Mouse (Mus musculus) heart, embryonic 16.5 days (tissue): Measurements from ENCODE around the gene Spopl. TPM values are rescaled to one million over a fixed set of nuclear protein-coding genes. Genes with fewer than 3 reads are reported as not detected.
"Not testable (repeated sequence)": the region's sequence is repeated elsewhere in the genome, so short reads cannot be mapped to it uniquely, and the experiment has no call there.

Source experiments
- ATAC-seq: fragments of 200-750 bp; cut with Nextera tagmentation; replicated peaks from 2 replicates; pipeline ENCODE4 v1.8.0; 2017; ENCODE audit warnings: moderate number of reproducible peaks; ENCODE audit not compliant: insufficient read depth, low FRiP score; ENCODE audit errors: extremely low read depth
- H3K27ac ChIP-seq: fragments of 300-500 bp; sonication (generic); 2 replicates; pipeline ENCODE4 v1.5.1; 2014; ENCODE audit warnings: mild to moderate bottlenecking, low read length, control low read depth, moderate library complexity
- H3K27me3 ChIP-seq: fragments of 300-500 bp; sonication (generic); 2 replicates; pipeline ENCODE4 v1.6.1; 2014; ENCODE audit warnings: low read length, mixed read lengths; ENCODE audit not compliant: control insufficient read depth, insufficient read depth
- H3K36me3 ChIP-seq: fragments of 300-500 bp; sonication (generic); 2 replicates; pipeline ENCODE4 v1.6.1; 2014; ENCODE audit not compliant: control insufficient read depth, insufficient read depth
- H3K4me1 ChIP-seq: fragments of 300-500 bp; sonication (generic); 2 replicates; pipeline ENCODE4 v1.6.1; 2014; ENCODE audit warnings: low read length, mixed read lengths; ENCODE audit not compliant: control insufficient read depth, insufficient read depth
- H3K4me2 ChIP-seq: fragments of 300-500 bp; sonication (generic); 2 replicates; pipeline ENCODE4 v1.6.1; 2014; ENCODE audit warnings: low read depth, mild to moderate bottlenecking, control low read depth, low read length
- H3K4me3 ChIP-seq: fragments of 300-500 bp; sonication (generic); 2 replicates; pipeline ENCODE4 v1.5.1; 2014; ENCODE audit warnings: mild to moderate bottlenecking, control low read depth, low read length
- H3K9ac ChIP-seq: fragments of 300-500 bp; sonication (generic); 2 replicates; pipeline ENCODE4 v1.6.1; 2014; ENCODE audit warnings: low read length, control low read depth
- H3K9me3 ChIP-seq: fragments of 300-500 bp; sonication (generic); replicated peaks from 2 replicates; pipeline ENCODE4 v1.6.1; 2016; ENCODE audit warnings: low read length; ENCODE audit not compliant: control insufficient read depth
- WGBS: fragments of 180-500 bp; shearing (Covaris S2); extraction: QIAGEN DNeasy Blood & Tissue Kit; methylation state at CpG from one replicate; pipeline ENCODE4 v1.1.7; 2014; 5-methylcytosine and 5-hydroxymethylcytosine counted together
- polyA plus RNA-seq: library from polyadenylated mRNA; unstranded; fragments of >200 nt; fragmentation: Nextera tagmentation; extraction: Ambion mirVana; gene quantifications from 2 replicates; pipeline ENCODE4 v1.2.1, GENCODE M21; 2015

The Spopl gene
- 7.6 and 7.8 TPM in 2 replicates for polyA plus RNA-seq

DNA sequence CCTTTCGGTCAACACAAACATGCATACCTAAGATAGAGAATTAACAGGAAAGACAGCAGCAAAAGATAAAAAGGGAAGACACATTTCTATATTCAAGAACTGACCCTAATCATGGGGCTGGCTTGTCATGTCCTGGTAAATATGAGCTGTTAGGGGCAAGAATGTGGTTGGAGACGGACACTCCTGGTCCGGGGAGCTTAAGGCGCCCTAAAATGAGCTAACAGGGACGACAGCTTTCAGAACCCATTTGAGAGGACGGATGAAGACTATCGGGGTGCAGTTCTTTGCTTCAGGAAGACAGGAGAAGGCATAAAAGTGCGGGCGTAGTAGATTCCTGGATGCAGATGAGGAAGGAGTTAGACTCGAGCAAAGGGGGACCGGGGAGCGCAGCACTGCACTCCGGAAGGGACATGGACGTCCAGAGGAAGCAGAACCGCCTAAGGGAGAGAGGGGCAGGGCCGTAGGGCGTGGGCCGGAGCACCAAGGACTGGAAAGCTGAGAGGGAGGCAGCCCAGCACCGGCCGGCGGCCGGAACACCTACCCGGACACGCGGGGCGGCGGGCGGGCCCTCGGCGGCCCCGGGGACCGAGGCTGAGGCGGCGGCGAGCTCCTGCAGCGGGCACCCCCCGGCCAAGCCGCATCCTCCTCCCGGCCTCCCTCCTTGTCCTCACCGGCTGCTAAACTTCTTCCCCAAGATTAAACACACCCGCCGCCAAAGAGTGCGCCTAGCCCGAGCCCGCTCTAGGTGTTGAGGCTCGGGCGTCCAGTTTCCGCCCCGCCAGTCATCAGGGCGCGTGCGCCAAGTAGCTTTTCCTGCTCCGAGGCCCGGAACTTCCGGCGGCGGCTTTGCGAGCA, at the start of gene Spopl:
TSS of gene Spopl (minus strand) at position 805 of the 855 bp plus-strand sequence.
- peak within 1 kb of the TSS; percentile 97 for H3K4me3 ChIP-seq
- H3K27ac ChIP-seq: peak within 1 kb of the TSS; percentile 86
- H3K4me1 ChIP-seq: peaks cover 8% of the 10 kb centered on the region
- peak within 1 kb of the TSS; percentile 98 for H3K9ac ChIP-seq
- peak; percentile 88 for ATAC-seq
- H3K9me3 ChIP-seq: no peaks in the 10 kb centered on the region
- peak within 1 kb of the TSS; percentile 91 for H3K4me2 ChIP-seq
- 1% methylated on average over 47 of the region's 58 CpGs for WGBS
- no peaks in the 10 kb centered on the region for H3K36me3 ChIP-seq
- H3K27me3 ChIP-seq: no peaks in the 10 kb centered on the region

GRCm38 (mm10) chr2:23620128-23620527, 48.2 kb upstream of the Spopl start:
- H3K27me3 ChIP-seq: no peaks in the 10 kb centered on the region

DNA sequence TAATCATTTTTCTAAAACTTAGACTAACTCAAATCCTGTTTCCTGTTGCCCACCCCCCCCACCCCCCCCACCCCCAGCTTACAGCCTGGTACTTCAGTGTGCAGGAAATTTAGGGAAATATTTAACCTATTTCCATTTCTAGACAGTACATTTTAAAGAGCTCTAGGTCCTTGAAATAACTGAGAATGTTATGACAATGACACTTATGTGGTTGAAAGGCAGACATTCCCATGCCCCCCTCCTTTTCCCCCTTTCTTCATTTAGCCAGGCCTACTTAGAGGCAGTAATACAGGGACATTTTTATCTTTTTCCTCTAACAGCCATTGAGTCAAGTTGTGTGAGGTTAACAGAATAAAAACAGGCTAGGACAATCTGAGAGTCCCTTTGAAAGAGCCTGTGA, 46.1 kb upstream of the Spopl start:
- Histone ChIP-seq H3K4me2 (no peak overlapping the region), H3K4me1 (no peaks in the 10 kb centered on the region), H3K27ac (no peak overlapping the region), H3K9me3 (no peaks in the 10 kb centered on the region), H3K4me3 (no peak overlapping the region), H3K27me3 (no peaks in the 10 kb centered on the region), H3K9ac (no peak overlapping the region), H3K36me3 (no peaks in the 10 kb centered on the region)
- no peak for ATAC-seq

More at GRCm38 (mm10) chr2:23620128-23620527, 48.2 kb upstream of the Spopl start:
- no peaks in the 10 kb centered on the region for H3K36me3 ChIP-seq
- H3K9ac ChIP-seq: no peak overlapping the region
- H3K4me2 ChIP-seq: no peak overlapping the region
- no peak for ATAC-seq
- no peaks in the 10 kb centered on the region for H3K9me3 ChIP-seq
- H3K27ac ChIP-seq: no peak overlapping the region
- H3K4me1 ChIP-seq: no peaks in the 10 kb centered on the region
- H3K4me3 ChIP-seq: no peak overlapping the region

DNA sequence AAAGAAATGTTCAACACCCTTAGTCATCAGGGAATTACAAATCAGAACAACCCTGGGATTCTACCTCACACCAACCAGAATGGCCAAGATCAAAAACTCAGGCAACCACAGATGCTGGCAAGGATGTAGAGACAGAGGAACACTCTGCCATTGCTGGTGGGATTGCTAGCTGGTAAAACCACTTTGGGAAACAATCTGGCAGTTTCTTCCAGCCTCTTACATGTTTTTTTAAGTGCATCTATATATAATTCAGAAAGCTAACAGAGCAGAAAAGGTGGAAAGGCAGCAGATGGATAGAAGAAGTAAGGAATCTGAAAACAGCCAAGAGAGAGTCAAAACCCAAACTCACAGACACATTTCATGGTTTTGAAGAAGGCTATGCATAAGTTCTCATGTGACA, 33.5 kb upstream of the Spopl start:
- H3K27ac ChIP-seq: no peak overlapping the region
- no peaks in the 10 kb centered on the region for H3K36me3 ChIP-seq
- no peaks in the 10 kb centered on the region for H3K27me3 ChIP-seq
- H3K9ac ChIP-seq: no peak overlapping the region
- H3K4me1 ChIP-seq: no peaks in the 10 kb centered on the region
- H3K9me3 ChIP-seq: no peaks in the 10 kb centered on the region
- H3K4me2 ChIP-seq: no peak overlapping the region
- H3K4me3 ChIP-seq: no peak overlapping the region
- no peak for ATAC-seq

DNA sequence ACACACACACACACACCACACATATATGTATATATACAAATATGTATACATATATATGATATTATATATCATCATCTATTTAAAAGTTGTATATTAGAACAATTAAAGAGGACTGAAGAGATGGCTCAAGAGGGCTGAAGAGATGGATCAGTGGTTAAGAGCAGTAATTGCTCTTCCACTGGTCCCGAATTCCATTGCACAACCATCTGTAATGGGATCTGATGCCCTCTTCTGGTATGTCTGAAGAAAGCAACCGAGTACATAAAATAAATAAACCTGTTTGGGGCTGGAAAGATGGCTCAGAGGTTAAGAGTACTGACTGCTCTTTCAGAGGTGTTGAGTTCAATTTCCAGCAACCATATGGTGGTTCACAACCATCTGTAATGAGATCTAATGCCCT, 16.9 kb upstream of the Spopl start:
- 40% methylated on average over 2 of the region's 2 CpGs for WGBS
- H3K9me3 ChIP-seq: no peaks in the 10 kb centered on the region
- no peak for ATAC-seq

GRCm38 (mm10) chr2:23572157-23572532, 239 bp upstream of the Spopl start:
- 13% methylated on average over 4 of the region's 4 CpGs for WGBS
- not testable (repeated sequence) for H3K27me3 ChIP-seq, H3K27ac ChIP-seq, H3K4me1 ChIP-seq, H3K9me3 ChIP-seq, H3K36me3 ChIP-seq, ATAC-seq
- H3K4me3 ChIP-seq: peak overlapping the region; percentile 97
- H3K4me2 ChIP-seq: peak overlapping the region; percentile 91
- peak overlapping the region; percentile 98 for H3K9ac ChIP-seq

More for the DNA sequence above, 16.9 kb upstream of the Spopl start:
- no peak overlapping the region for H3K4me3 ChIP-seq
- H3K9ac ChIP-seq: no peak overlapping the region
- no peaks in the 10 kb centered on the region for H3K36me3 ChIP-seq
- no peaks in the 10 kb centered on the region for H3K4me1 ChIP-seq
- H3K4me2 ChIP-seq: no peak overlapping the region
- H3K27ac ChIP-seq: no peak overlapping the region
- H3K27me3 ChIP-seq: no peaks in the 10 kb centered on the region

DNA sequence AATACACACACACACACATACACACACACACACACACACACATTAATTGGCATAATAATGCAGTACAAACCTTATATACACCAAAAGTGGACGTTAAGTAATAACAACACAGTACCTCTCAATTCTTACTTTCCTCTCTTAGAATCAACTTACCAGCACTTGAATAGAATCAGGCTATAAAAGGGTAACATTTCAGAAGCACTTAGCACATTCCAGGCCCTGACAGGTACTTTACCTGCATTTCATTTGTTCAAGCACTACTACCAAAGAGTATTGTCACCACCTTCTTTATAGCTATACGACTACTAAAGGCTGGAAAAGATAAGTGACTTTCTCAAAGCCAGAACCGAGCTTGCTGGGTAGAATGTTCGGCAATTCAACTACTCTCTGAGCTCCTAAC, 1.3 kb downstream of the Spopl start:
- Histone ChIP-seq H3K9me3 (no peaks in the 10 kb centered on the region), H3K4me2 (peak overlapping the region; percentile 91), H3K36me3 (no peaks in the 10 kb centered on the region), H3K27me3 (no peaks in the 10 kb centered on the region), H3K4me1 (peaks cover 8% of the 10 kb centered on the region), H3K4me3 (peak overlapping the region; percentile 14; the same call in 1 of the 2 replicates), H3K9ac (no peak overlapping the region), H3K27ac (no peak overlapping the region)
- WGBS: 50% methylated on average over 4 of the region's 4 CpGs
- no peak for ATAC-seq

- WGBS: 80% methylated on average over 1 of the region's 1 CpGs
- no peak overlapping the region for H3K4me2 ChIP-seq
- peaks cover 8% of the 10 kb centered on the region for H3K4me1 ChIP-seq
- H3K27ac ChIP-seq: no peak overlapping the region
- no peak overlapping the region for H3K9ac ChIP-seq
- no peaks in the 10 kb centered on the region for H3K36me3 ChIP-seq
- H3K9me3 ChIP-seq: no peaks in the 10 kb centered on the region
- no peak for ATAC-seq
- no peak overlapping the region for H3K4me3 ChIP-seq
- no peaks in the 10 kb centered on the region for H3K27me3 ChIP-seq
Measured at GRCm38 (mm10) chr2:23568775-23569174, 3.1 kb downstream of the Spopl start.

DNA sequence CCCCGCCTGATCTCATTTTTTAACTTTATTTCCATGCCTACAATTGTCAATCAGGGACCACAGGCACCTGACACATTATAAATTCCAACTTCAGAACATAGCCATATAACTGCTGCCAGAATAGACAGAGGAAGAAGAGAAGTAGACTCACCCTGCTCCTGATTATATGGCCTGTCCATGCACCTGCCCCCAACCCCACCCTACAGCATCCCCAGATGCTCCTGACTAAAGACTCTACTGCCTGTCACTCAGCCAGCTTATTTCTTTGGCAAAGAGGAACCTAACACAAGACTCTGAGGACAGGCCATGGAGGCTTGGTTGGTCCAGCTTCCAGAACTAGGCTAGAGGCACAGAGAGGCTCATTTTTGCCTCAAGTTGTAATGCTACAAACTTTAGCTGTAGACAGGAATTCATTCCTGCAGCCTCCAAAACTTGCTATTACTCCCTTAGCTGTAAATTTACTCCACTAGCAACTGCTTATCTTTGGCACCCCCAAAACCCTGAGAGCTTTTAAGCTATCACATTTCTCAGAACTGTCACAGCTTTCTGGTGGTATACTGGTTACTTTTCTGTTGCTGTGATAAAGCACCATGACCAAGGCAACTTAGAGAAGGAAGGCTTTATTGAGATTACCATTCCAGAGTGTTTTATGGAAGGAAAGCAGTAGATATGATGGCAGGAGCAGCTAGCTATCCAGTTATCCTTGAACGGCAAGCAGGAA, 6.7 kb downstream of the Spopl start:
- WGBS: 72% methylated on average over 2 of the region's 2 CpGs

More for the DNA sequence above, 6.7 kb downstream of the Spopl start:
- Histone ChIP-seq H3K4me3 (no peak overlapping the region), H3K27ac (no peak overlapping the region), H3K4me2 (no peak overlapping the region), H3K4me1 (no peaks in the 10 kb centered on the region), H3K9ac (no peak overlapping the region), H3K9me3 (no peaks in the 10 kb centered on the region), H3K27me3 (no peaks in the 10 kb centered on the region), H3K36me3 (no peaks in the 10 kb centered on the region)
- no peak for ATAC-seq
